Mouse (Mus musculus) hindbrain, embryonic 14.5 days (tissue): ENCODE measurements at regions not wholly inside any gene's neighbourhood (a gene's known extent, or its start where the extent isn't known, plus 50 kb on each side); places are given as distances from the start of the nearest gene placed in this dataset.
A peak's percentile ranks its signal among the peaks of the same experiment; 100 is the strongest.

Source experiments
- ATAC-seq: fragments of 200-750 bp; cut with Nextera tagmentation; 2 replicates; pipeline ENCODE4 v1.8.0; 2017; ENCODE audit warnings: moderate number of reproducible peaks, mild to moderate bottlenecking, moderate TSS enrichment, moderate library complexity; ENCODE audit not compliant: low FRiP score
- DNase-seq: peaks from one replicate; pipeline ENCODE4 v3.0.0-alpha.2; 2015; ENCODE audit warnings: low spot score
- H3K27ac ChIP-seq: fragments of 300-500 bp; sonication (generic); 2 replicates; pipeline ENCODE4 v1.5.1; 2014; ENCODE audit warnings: mild to moderate bottlenecking, moderate library complexity
- H3K27me3 ChIP-seq: fragments of 300-500 bp; sonication (generic); 2 replicates; pipeline ENCODE4 v1.6.1; 2014; ENCODE audit warnings: mild to moderate bottlenecking, low read length, mixed read lengths; ENCODE audit not compliant: control insufficient read depth, insufficient read depth
- H3K36me3 ChIP-seq: fragments of 300-500 bp; sonication (generic); replicated peaks from 2 replicates; pipeline ENCODE4 v1.6.1; 2014; ENCODE audit not compliant: control insufficient read depth, insufficient read depth
- H3K4me1 ChIP-seq: fragments of 300-500 bp; sonication (generic); replicated peaks from 2 replicates; pipeline ENCODE4 v1.6.1; 2014; ENCODE audit warnings: antibody characterized with exemption, low read length, mixed read lengths; ENCODE audit not compliant: control insufficient read depth, insufficient read depth
- H3K4me2 ChIP-seq: fragments of 300-500 bp; sonication (generic); replicated peaks from 2 replicates; pipeline ENCODE4 v1.6.1; 2014; ENCODE audit warnings: mild to moderate bottlenecking, moderate library complexity
- H3K4me3 ChIP-seq: fragments of 300-500 bp; sonication (generic); replicated peaks from 2 replicates; pipeline ENCODE4 v1.5.1; 2014; ENCODE audit warnings: mild to moderate bottlenecking, low read length
- H3K9ac ChIP-seq: fragments of 300-500 bp; sonication (generic); 2 replicates; pipeline ENCODE4 v1.6.1; 2014
- H3K9me3 ChIP-seq: fragments of 300-500 bp; sonication (generic); 2 replicates; pipeline ENCODE4 v1.6.1; 2016; ENCODE audit warnings: low read length; ENCODE audit not compliant: control insufficient read depth
- WGBS: fragments of 180-500 bp; shearing (Covaris S2); extraction: QIAGEN DNeasy Blood & Tissue Kit; methylation state at CpG from one replicate; pipeline ENCODE4 v1.1.7; 2014; 5-methylcytosine and 5-hydroxymethylcytosine counted together

GRCm38 (mm10) chr4:142789048-142789447, 423.7 kb downstream of the Prdm2 start:
- H3K4me3 ChIP-seq = no peak overlapping the region
- DNase-seq (no peak), ATAC-seq (no peak)
- H3K27ac ChIP-seq = no peak overlapping the region
- H3K36me3 ChIP-seq = no peaks in the 10 kb centered on the region
- H3K9ac ChIP-seq = no peak overlapping the region
- no peak overlapping the region for H3K4me2 ChIP-seq
- H3K9me3 ChIP-seq = no peaks in the 10 kb centered on the region
- no peaks in the 10 kb centered on the region for H3K27me3 ChIP-seq
- 86% methylated on average over 7 of the region's 7 CpGs for WGBS
- no peaks in the 10 kb centered on the region for H3K4me1 ChIP-seq

- Histone ChIP-seq H3K27me3 (no peaks in the 10 kb centered on the region), H3K9me3 (no peaks in the 10 kb centered on the region), H3K4me2 (no peak overlapping the region), H3K4me3 (no peak overlapping the region), H3K9ac (no peak overlapping the region), H3K36me3 (no peaks in the 10 kb centered on the region), H3K4me1 (no peaks in the 10 kb centered on the region), H3K27ac (no peak overlapping the region)
- ATAC-seq = no peak
- WGBS = 92% methylated on average over 5 of the region's 5 CpGs
- DNase-seq = no peak
These were observed 427.4 kb downstream of the Prdm2 start for GRCm38 (mm10) chr4:142785386-142785785.

- ATAC-seq = no peak
- WGBS = 61% methylated on average over 10 of the region's 10 CpGs
- no peak overlapping the region for H3K9ac ChIP-seq
- no peak for DNase-seq
- H3K9me3 ChIP-seq = no peaks in the 10 kb centered on the region
- H3K36me3 ChIP-seq = no peaks in the 10 kb centered on the region
- no peak overlapping the region for H3K4me3 ChIP-seq
- peaks cover 22% of the 10 kb centered on the region for H3K4me1 ChIP-seq
- H3K27me3 ChIP-seq = no peaks in the 10 kb centered on the region
- H3K4me2 ChIP-seq = no peak overlapping the region
- no peak overlapping the region for H3K27ac ChIP-seq
These were observed 435.9 kb downstream of the Prdm2 start for GRCm38 (mm10) chr4:142776711-142777411.

- Histone ChIP-seq H3K27me3 (no peaks in the 10 kb centered on the region), H3K27ac (no peak overlapping the region), H3K4me1 (peaks cover 30% of the 10 kb centered on the region), H3K9me3 (no peaks in the 10 kb centered on the region), H3K36me3 (no peaks in the 10 kb centered on the region), H3K4me2 (no peak overlapping the region), H3K9ac (no peak overlapping the region), H3K4me3 (no peak overlapping the region)
- DNase-seq = no peak
- no peak for ATAC-seq
- 90% methylated on average over 5 of the region's 5 CpGs for WGBS
These were observed 437.8 kb downstream of the Prdm2 start for GRCm38 (mm10) chr4:142775023-142775422.

GRCm38 (mm10) chr4:142773651-142774151, 439.1 kb downstream of the Prdm2 start:
- Histone ChIP-seq H3K27ac (peak overlapping the region; percentile 74), H3K4me3 (no peak overlapping the region), H3K9me3 (no peaks in the 10 kb centered on the region), H3K27me3 (no peaks in the 10 kb centered on the region), H3K9ac (no peak overlapping the region), H3K36me3 (no peaks in the 10 kb centered on the region), H3K4me1 (peaks cover 34% of the 10 kb centered on the region), H3K4me2 (no peak overlapping the region)
- ATAC-seq (peak; percentile 28; the same call in 1 of the 2 replicates), DNase-seq (peak; percentile 48)
- WGBS = 22% methylated on average over 10 of the region's 10 CpGs

- H3K9ac ChIP-seq = peak overlapping the region; percentile 19
- H3K4me3 ChIP-seq = no peak overlapping the region
- DNase-seq (peak; percentile 59), ATAC-seq (peak; percentile 45; the same call in 1 of the 2 replicates)
- 4% methylated on average over 16 of the region's 16 CpGs for WGBS
- H3K4me1 ChIP-seq = peaks cover 34% of the 10 kb centered on the region
- H3K9me3 ChIP-seq = no peaks in the 10 kb centered on the region
- no peaks in the 10 kb centered on the region for H3K36me3 ChIP-seq
- peak overlapping the region; percentile 12; the same call in 1 of the 2 replicates for H3K4me2 ChIP-seq
- H3K27me3 ChIP-seq = no peaks in the 10 kb centered on the region
- H3K27ac ChIP-seq = peak overlapping the region; percentile 74
These were observed 439.9 kb downstream of the Prdm2 start for GRCm38 (mm10) chr4:142772751-142773455.

- H3K4me1 ChIP-seq = peaks cover 34% of the 10 kb centered on the region
- 22% methylated on average over 6 of the region's 6 CpGs for WGBS
- no peak overlapping the region for H3K4me2 ChIP-seq
- no peak overlapping the region for H3K4me3 ChIP-seq
- ATAC-seq (0 out of 2 replicates have a peak, but pooled peaks have one; percentile 14), DNase-seq (no peak)
- no peaks in the 10 kb centered on the region for H3K27me3 ChIP-seq
- H3K9me3 ChIP-seq = no peaks in the 10 kb centered on the region
- no peak overlapping the region for H3K9ac ChIP-seq
- H3K36me3 ChIP-seq = no peaks in the 10 kb centered on the region
- H3K27ac ChIP-seq = peak overlapping the region; percentile 74; the same call in 1 of the 2 replicates
These were observed 441.2 kb downstream of the Prdm2 start for GRCm38 (mm10) chr4:142771520-142772150.

GRCm38 (mm10) chr4:142770177-142770576, 442.6 kb downstream of the Prdm2 start:
- H3K27me3 ChIP-seq = no peaks in the 10 kb centered on the region
- peaks cover 34% of the 10 kb centered on the region for H3K4me1 ChIP-seq
- 4% methylated on average over 8 of the region's 8 CpGs for WGBS
- no peak for ATAC-seq
- no peak overlapping the region for H3K9ac ChIP-seq
- H3K27ac ChIP-seq = no peak overlapping the region
- H3K4me2 ChIP-seq = no peak overlapping the region
- H3K36me3 ChIP-seq = no peaks in the 10 kb centered on the region
- peak; percentile 29 for DNase-seq
- no peak overlapping the region for H3K4me3 ChIP-seq
- H3K9me3 ChIP-seq = no peaks in the 10 kb centered on the region

- H3K9me3 ChIP-seq = no peaks in the 10 kb centered on the region
- DNase-seq (no peak), ATAC-seq (no peak)
- WGBS = 76% methylated on average over 4 of the region's 4 CpGs
- peaks cover 19% of the 10 kb centered on the region for H3K4me1 ChIP-seq
- H3K4me2 ChIP-seq = no peak overlapping the region
- no peak overlapping the region for H3K4me3 ChIP-seq
- no peaks in the 10 kb centered on the region for H3K27me3 ChIP-seq
- no peak overlapping the region for H3K27ac ChIP-seq
- no peak overlapping the region for H3K9ac ChIP-seq
- no peaks in the 10 kb centered on the region for H3K36me3 ChIP-seq
These were observed 445.1 kb downstream of the Prdm2 start for GRCm38 (mm10) chr4:142767665-142768064.
